Mouse (Mus musculus): ENCODE measurements around the gene Igsf8.

- TF ChIP-seq GATA1 (IDR thresholded peaks at IDR 0.05; ENCODE audit: borderline replicate concordance, low read length) (no peak), CTCF (IDR thresholded peaks at IDR 0.05; ENCODE audit: low read depth, low read length) (peak; percentile 18; the same call in 1 of the 2 replicates), POLR2AphosphoS5 (IDR thresholded peaks at IDR 0.05; ENCODE audit: insufficient replicate concordance, low read depth, low read length) (no peak), TAL1 (conservative IDR thresholded peaks at IDR 0.05; ENCODE audit: low read depth, low read length) (no peak), GATA2 (IDR thresholded peaks at IDR 0.05; ENCODE audit: borderline replicate concordance, low read depth, low read length) (no peak)
Observed at GRCm38 (mm10) chr1:172364684-172365083, 103.2 kb downstream of the Igsf8 start.

Data from G1E (cell line).